Mouse (Mus musculus): Measurements from ENCODE around the gene Bptf. TPM values are rescaled to one million over a fixed set of nuclear protein-coding genes. Genes with fewer than 3 reads are reported as not detected.
"Not testable (repeated sequence)": the region's sequence is repeated elsewhere in the genome, so short reads cannot be mapped to it uniquely, and the experiment has no call there.

Bptf gene
- polyA plus RNA-seq, 1 experiment from 2014 or later = 16.1 TPM

- no peak overlapping the region for H3K27ac ChIP-seq
- 94% methylated on average over 6 of the region's 6 CpGs for WGBS
- peaks cover 2% of the 10 kb centered on the region for H3K4me1 ChIP-seq (replicated peaks)
- no peak overlapping the region for H3K9ac ChIP-seq
- H3K4me2 ChIP-seq = no peak overlapping the region
- H3K27me3 ChIP-seq = no peaks in the 10 kb centered on the region
- no peak for ATAC-seq (replicated peaks; ENCODE audit: insufficient number of reproducible peaks, insufficient read depth, low FRiP score, low read depth)
- no peaks in the 10 kb centered on the region for H3K9me3 ChIP-seq (replicated peaks)
- no peaks in the 10 kb centered on the region for H3K36me3 ChIP-seq
- H3K4me3 ChIP-seq = no peak overlapping the region
These were observed 5.7 kb upstream of the Bptf start for GRCm38 (mm10) chr11:107137593-107137992.

- WGBS = 90% methylated on average over 10 of the region's 10 CpGs
These were observed 4.5 kb upstream of the Bptf start for GRCm38 (mm10) chr11:107136458-107136857.

GRCm38 (mm10) chr11:107135741-107136140 is 3.8 kb upstream of the Bptf start:
- no peak overlapping the region for H3K9ac ChIP-seq
- no peaks in the 10 kb centered on the region for H3K36me3 ChIP-seq
- no peak overlapping the region for H3K4me2 ChIP-seq
- H3K9me3 ChIP-seq (replicated peaks) = no peaks in the 10 kb centered on the region
- peaks cover 3% of the 10 kb centered on the region for H3K4me1 ChIP-seq (replicated peaks)
- WGBS = 48% methylated on average over 3 of the region's 3 CpGs
- no peak overlapping the region for H3K4me3 ChIP-seq
- ATAC-seq (replicated peaks; ENCODE audit: insufficient number of reproducible peaks, insufficient read depth, low FRiP score, low read depth) = no peak
- H3K27me3 ChIP-seq = no peaks in the 10 kb centered on the region
- no peak overlapping the region for H3K27ac ChIP-seq

More at GRCm38 (mm10) chr11:107136458-107136857, 4.5 kb upstream of the Bptf start:
- not testable (repeated sequence) for H3K27me3 ChIP-seq; H3K9me3 ChIP-seq (replicated peaks); H3K4me3 ChIP-seq; H3K4me2 ChIP-seq; ATAC-seq (replicated peaks; ENCODE audit: insufficient number of reproducible peaks, insufficient read depth, low FRiP score, low read depth); H3K27ac ChIP-seq; H3K4me1 ChIP-seq (replicated peaks); H3K36me3 ChIP-seq; H3K9ac ChIP-seq

- Histone ChIP-seq H3K27me3 (no peaks in the 10 kb centered on the region), H3K9me3 (replicated peaks) (no peaks in the 10 kb centered on the region), H3K27ac (peak overlapping the region; percentile 90), H3K4me2 (peak overlapping the region; percentile 82), H3K4me1 (replicated peaks) (peaks cover 19% of the 10 kb centered on the region), H3K36me3 (no peaks in the 10 kb centered on the region), H3K4me3 (peak overlapping the region; percentile 73), H3K9ac (peak overlapping the region; percentile 99)
- WGBS = under 1% methylated on average over 16 of the region's 16 CpGs
- peak; percentile 53 for ATAC-seq (replicated peaks; ENCODE audit: insufficient number of reproducible peaks, insufficient read depth, low FRiP score, low read depth)
These were observed 499 bp upstream of the Bptf start for GRCm38 (mm10) chr11:107132426-107132825.

GRCm38 (mm10) chr11:107130879-107131748 is 813 bp downstream of the Bptf start:
- no peaks in the 10 kb centered on the region for H3K9me3 ChIP-seq (replicated peaks)
- peak overlapping the region; percentile 99 for H3K9ac ChIP-seq
- ATAC-seq (replicated peaks; ENCODE audit: insufficient number of reproducible peaks, insufficient read depth, low FRiP score, low read depth) = peak; percentile 74
- H3K27ac ChIP-seq = peak overlapping the region; percentile 90
- whole genome bisulfite sequencing = under 1% methylated on average over 45 of the region's 65 CpGs
- H3K27me3 ChIP-seq = no peaks in the 10 kb centered on the region
- H3K36me3 ChIP-seq = no peaks in the 10 kb centered on the region
- H3K4me3 ChIP-seq = peak overlapping the region; percentile 73
- peaks cover 22% of the 10 kb centered on the region for H3K4me1 ChIP-seq (replicated peaks)
- peak overlapping the region; percentile 82 for H3K4me2 ChIP-seq

GRCm38 (mm10) chr11:107130221-107130788 is 1.6 kb downstream of the Bptf start:
- Histone ChIP-seq H3K4me2 (peak overlapping the region; percentile 82), H3K4me1 (replicated peaks) (peaks cover 24% of the 10 kb centered on the region), H3K9me3 (replicated peaks) (no peaks in the 10 kb centered on the region), H3K36me3 (no peaks in the 10 kb centered on the region), H3K9ac (peak overlapping the region; percentile 99), H3K27me3 (no peaks in the 10 kb centered on the region), H3K27ac (peak overlapping the region; percentile 90), H3K4me3 (peak overlapping the region; percentile 73)
- ATAC-seq (replicated peaks; ENCODE audit: insufficient number of reproducible peaks, insufficient read depth, low FRiP score, low read depth) = no peak
- 2% methylated on average over 18 of the region's 18 CpGs for WGBS

- no peak overlapping the region for H3K27ac ChIP-seq
These were observed 2.3 kb downstream of the Bptf start for GRCm38 (mm10) chr11:107129641-107130040.

GRCm38 (mm10) chr11:107126716-107127115 is 5.2 kb downstream of the Bptf start:
- H3K9ac ChIP-seq; H3K36me3 ChIP-seq; H3K27ac ChIP-seq; H3K4me2 ChIP-seq; H3K9me3 ChIP-seq (replicated peaks); H3K4me3 ChIP-seq; ATAC-seq (replicated peaks; ENCODE audit: insufficient number of reproducible peaks, insufficient read depth, low FRiP score, low read depth); H3K27me3 ChIP-seq: not testable (repeated sequence)
- H3K4me1 ChIP-seq (replicated peaks) = peaks cover 36% of the 10 kb centered on the region
- 94% methylated on average over 1 of the region's 2 CpGs for WGBS

More at GRCm38 (mm10) chr11:107129641-107130040, 2.3 kb downstream of the Bptf start:
- ATAC-seq (replicated peaks; ENCODE audit: insufficient number of reproducible peaks, insufficient read depth, low FRiP score, low read depth) = no peak
- Histone ChIP-seq H3K9ac (peak overlapping the region; percentile 99; the same call in 1 of the 2 replicates), H3K9me3 (replicated peaks) (no peaks in the 10 kb centered on the region), H3K4me1 (replicated peaks) (peaks cover 28% of the 10 kb centered on the region), H3K36me3 (no peaks in the 10 kb centered on the region), H3K27me3 (no peaks in the 10 kb centered on the region), H3K4me3 (peak overlapping the region; percentile 73), H3K4me2 (peak overlapping the region; percentile 82)
- WGBS = 13% methylated on average over 2 of the region's 2 CpGs

- Histone ChIP-seq H3K36me3 (no peaks in the 10 kb centered on the region), H3K9me3 (replicated peaks) (no peaks in the 10 kb centered on the region), H3K4me1 (replicated peaks) (peaks cover 35% of the 10 kb centered on the region), H3K27ac (no peak overlapping the region), H3K27me3 (no peaks in the 10 kb centered on the region), H3K4me3 (no peak overlapping the region), H3K9ac (no peak overlapping the region), H3K4me2 (no peak overlapping the region)
- ATAC-seq (replicated peaks; ENCODE audit: insufficient number of reproducible peaks, insufficient read depth, low FRiP score, low read depth) = no peak
- 81% methylated on average over 4 of the region's 4 CpGs for WGBS
These were observed 6.9 kb downstream of the Bptf start for GRCm38 (mm10) chr11:107125011-107125410.

- H3K36me3 ChIP-seq = no peaks in the 10 kb centered on the region
- peaks cover 29% of the 10 kb centered on the region for H3K4me1 ChIP-seq (replicated peaks)
- ATAC-seq (replicated peaks; ENCODE audit: insufficient number of reproducible peaks, insufficient read depth, low FRiP score, low read depth) = peak; percentile 71
- H3K4me2 ChIP-seq = peak overlapping the region; percentile 36
- H3K27me3 ChIP-seq = no peaks in the 10 kb centered on the region
- no peaks in the 10 kb centered on the region for H3K9me3 ChIP-seq (replicated peaks)
- H3K27ac ChIP-seq = no peak overlapping the region
- H3K9ac ChIP-seq = no peak overlapping the region
- 15% methylated on average over 7 of the region's 7 CpGs for WGBS
- H3K4me3 ChIP-seq = no peak overlapping the region
These were observed 7.6 kb downstream of the Bptf start for GRCm38 (mm10) chr11:107124327-107124731.

GRCm38 (mm10) chr11:107117789-107118188 is 14.1 kb downstream of the Bptf start:
- H3K27ac ChIP-seq = no peak overlapping the region
- 68% methylated on average over 12 of the region's 12 CpGs for WGBS
- H3K4me3 ChIP-seq = no peak overlapping the region
- no peaks in the 10 kb centered on the region for H3K27me3 ChIP-seq
- no peak overlapping the region for H3K4me2 ChIP-seq
- peaks cover 20% of the 10 kb centered on the region for H3K4me1 ChIP-seq (replicated peaks)
- H3K9me3 ChIP-seq (replicated peaks) = no peaks in the 10 kb centered on the region
- H3K36me3 ChIP-seq = no peaks in the 10 kb centered on the region
- ATAC-seq (replicated peaks; ENCODE audit: insufficient number of reproducible peaks, insufficient read depth, low FRiP score, low read depth) = no peak
- H3K9ac ChIP-seq = no peak overlapping the region
